Mouse (Mus musculus): ENCODE measurements around the gene Iqcm. TPM values are rescaled to one million over a fixed set of nuclear protein-coding genes. Genes with fewer than 3 reads are reported as not detected.

Gene Iqcm
- polyA plus RNA-seq (2012; rRNA removed): 0.06 and 0.12 TPM in 2 replicates

DNA sequence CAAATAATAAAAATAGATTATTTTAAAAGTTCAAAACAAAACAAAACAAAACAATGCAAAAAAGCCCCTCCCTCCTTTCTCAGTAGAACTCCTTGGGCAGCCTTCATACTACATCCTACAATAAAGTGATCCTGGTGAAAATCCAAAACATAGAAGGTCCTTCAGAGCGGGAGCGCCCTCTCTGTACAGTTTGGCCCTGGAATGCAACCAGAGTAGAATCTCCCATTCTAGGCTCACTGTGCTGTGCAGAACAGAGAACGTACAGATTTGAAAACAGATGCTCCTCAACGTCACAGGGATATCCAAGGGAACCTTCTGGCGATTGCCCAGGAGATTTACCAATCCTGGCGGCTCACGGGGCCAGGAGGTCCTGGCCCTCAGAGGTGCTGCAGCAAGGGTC, at the start of gene Iqcm:
Gene Iqcm, plus strand, starts transcription at position 301 of the 400 bp plus-strand sequence.

DNA sequence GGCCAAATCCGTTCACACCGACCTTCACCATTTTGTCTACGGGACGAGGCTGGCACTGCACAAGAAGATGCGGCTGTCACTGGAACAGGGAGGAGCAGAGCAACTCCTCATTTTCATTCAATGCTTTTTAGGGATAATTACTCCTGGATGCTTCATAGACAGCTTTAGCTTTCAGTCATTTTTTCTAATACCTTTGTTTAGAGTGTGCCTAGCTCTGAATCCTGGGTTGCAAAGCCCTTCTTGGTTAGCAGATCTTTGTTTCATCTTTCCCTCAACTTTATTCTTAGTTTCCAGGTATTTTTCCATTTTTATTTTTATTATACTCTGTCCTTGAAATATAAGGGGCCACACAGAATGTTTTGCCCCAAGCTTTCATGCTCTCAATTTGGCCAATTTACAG, 42.0 kb upstream of the Iqcm start, which contains the start of gene Gm10358:
Gene Gm10358, minus strand, starts transcription at position 101 of the 400 bp plus-strand sequence.

Other genes with a start within 250 kb of the Iqcm start
- 3.0 TPM in 2 replicates for gene Rasd2, start 234.8 kb upstream of the Iqcm start, polyA plus RNA-seq (2012; rRNA removed)
- gene Gm10358, start 42.1 kb upstream of the Iqcm start, polyA plus RNA-seq (2012; rRNA removed): 0.66 and 0.74 TPM in 2 replicates